Mouse (Mus musculus) liver, postnatal 0 days (tissue): ENCODE measurements at regions not wholly inside any gene's neighbourhood (a gene's known extent, or its start where the extent isn't known, plus 50 kb on each side); places are given as distances from the start of the nearest gene placed in this dataset.

Experiments
- ATAC-seq: fragments of 200-750 bp; cut with Nextera tagmentation; 2 replicates; pipeline ENCODE4 v1.8.0; 2017; ENCODE audit warnings: mild to moderate bottlenecking, moderate library complexity
- DNase-seq: peaks from one replicate; pipeline ENCODE4 v3.0.0-alpha.2; 2016
- H3K27ac ChIP-seq: fragments of 300-500 bp; sonication (generic); 2 replicates; pipeline ENCODE4 v1.5.1; 2014; ENCODE audit warnings: antibody characterized with exemption, moderate library complexity, mild to moderate bottlenecking, low read depth
- H3K27me3 ChIP-seq: fragments of 300-500 bp; sonication (generic); 2 replicates; pipeline ENCODE4 v1.6.1; 2014; ENCODE audit warnings: low read length, control low read depth, mixed read lengths; ENCODE audit not compliant: insufficient read depth
- H3K36me3 ChIP-seq: fragments of 300-500 bp; sonication (generic); replicated peaks from 2 replicates; pipeline ENCODE4 v1.6.1; 2014; ENCODE audit warnings: mild to moderate bottlenecking, control low read depth, low read length, moderate library complexity, mixed read lengths; ENCODE audit not compliant: insufficient read depth
- H3K4me1 ChIP-seq: fragments of 300-500 bp; sonication (generic); 2 replicates; pipeline ENCODE4 v1.6.1; 2014; ENCODE audit warnings: antibody characterized with exemption, mild to moderate bottlenecking, control low read depth; ENCODE audit not compliant: insufficient read depth
- H3K4me2 ChIP-seq: fragments of 300-500 bp; sonication (generic); 2 replicates; pipeline ENCODE4 v1.6.1; 2014; ENCODE audit warnings: low read depth, mild to moderate bottlenecking, low read length, moderate library complexity, mixed read lengths
- H3K4me3 ChIP-seq: fragments of 300-500 bp; sonication (generic); 2 replicates; pipeline ENCODE4 v1.5.1; 2014; ENCODE audit warnings: low read depth, low read length
- H3K9ac ChIP-seq: fragments of 300-500 bp; sonication (generic); replicated peaks from 2 replicates; pipeline ENCODE4 v1.6.1; 2014; ENCODE audit warnings: mild to moderate bottlenecking, moderate library complexity
- H3K9me3 ChIP-seq: fragments of 300-500 bp; sonication (generic); 2 replicates; pipeline ENCODE4 v1.6.1; 2016; ENCODE audit warnings: mild to moderate bottlenecking, control low read depth, low read length, mixed read lengths
- CTCF ChIP-seq: sonication (generic); IDR thresholded peaks from 2 replicates; pipeline ENCODE4 v1.5.1; 2016; ENCODE audit warnings: antibody characterized with exemption, low read depth
- EP300 ChIP-seq: IDR thresholded peaks from 2 replicates; pipeline ENCODE4 v1.6.1; 2016; ENCODE audit warnings: antibody characterized with exemption, low read depth, mild to moderate bottlenecking
- WGBS: fragments of 180-500 bp; shearing (Covaris S2); extraction: QIAGEN DNeasy Blood & Tissue Kit; methylation state at CpG from one replicate; pipeline ENCODE4 v1.1.7; 2014; ENCODE audit not compliant: insufficient replicate concordance; 5-methylcytosine and 5-hydroxymethylcytosine counted together

- TF ChIP-seq CTCF = no peak
- TF ChIP-seq EP300 = no peak
These were observed 66.4 kb upstream of the Prdm11 start for GRCm38 (mm10) chr2:93112320-93112719.

DNA sequence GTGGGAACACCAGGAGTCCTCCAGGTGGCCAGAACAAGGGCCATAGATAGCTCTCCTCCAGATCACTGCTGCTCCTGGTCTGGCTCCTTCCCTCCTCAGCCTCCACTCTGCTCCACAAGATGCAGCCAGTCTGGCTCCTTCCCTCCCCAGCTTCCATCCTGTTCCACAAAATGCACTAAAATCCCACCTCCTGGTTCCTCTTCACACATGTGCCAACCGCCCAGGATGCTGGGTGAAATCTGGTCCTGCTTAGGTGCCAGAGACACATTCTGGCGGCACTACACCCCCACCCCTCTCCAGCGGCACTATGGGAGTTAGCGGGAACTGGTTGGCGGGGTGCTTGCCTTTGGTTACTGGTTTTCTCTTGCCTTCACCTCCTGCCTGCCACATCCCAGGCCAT is 64.9 kb upstream of the Prdm11 start:
- H3K4me3 ChIP-seq = no peak overlapping the region
- H3K9me3 ChIP-seq = no peaks in the 10 kb centered on the region
- no peak overlapping the region for H3K27ac ChIP-seq
- no peaks in the 10 kb centered on the region for H3K36me3 ChIP-seq
- no peak for TF ChIP-seq EP300
- TF ChIP-seq CTCF = no peak
- H3K4me1 ChIP-seq = no peaks in the 10 kb centered on the region
- H3K9ac ChIP-seq = no peak overlapping the region
- ATAC-seq (no peak), DNase-seq (no peak)
- no peak overlapping the region for H3K4me2 ChIP-seq
- H3K27me3 ChIP-seq = no peaks in the 10 kb centered on the region
- 76% methylated on average over 5 of the region's 5 CpGs for WGBS

More at GRCm38 (mm10) chr2:93112320-93112719, 66.4 kb upstream of the Prdm11 start:
- no peaks in the 10 kb centered on the region for H3K27me3 ChIP-seq
- ATAC-seq (no peak), DNase-seq (no peak)
- H3K9ac ChIP-seq = no peak overlapping the region
- 16% methylated on average over 7 of the region's 7 CpGs for WGBS
- H3K27ac ChIP-seq = no peak overlapping the region
- H3K36me3 ChIP-seq = no peaks in the 10 kb centered on the region
- H3K4me3 ChIP-seq = no peak overlapping the region
- no peaks in the 10 kb centered on the region for H3K4me1 ChIP-seq
- H3K4me2 ChIP-seq = no peak overlapping the region
- H3K9me3 ChIP-seq = no peaks in the 10 kb centered on the region

- 56% methylated on average over 6 of the region's 6 CpGs for WGBS
- no peaks in the 10 kb centered on the region for H3K36me3 ChIP-seq
- no peak overlapping the region for H3K27ac ChIP-seq
- DNase-seq = no peak
- H3K4me3 ChIP-seq = no peak overlapping the region
- no peak for TF ChIP-seq CTCF
- TF ChIP-seq EP300 = no peak
- no peak overlapping the region for H3K4me2 ChIP-seq
- H3K9ac ChIP-seq = no peak overlapping the region
- H3K4me1 ChIP-seq = no peaks in the 10 kb centered on the region
- H3K27me3 ChIP-seq = no peaks in the 10 kb centered on the region
- ATAC-seq = no peak
- no peaks in the 10 kb centered on the region for H3K9me3 ChIP-seq
These were observed 60.6 kb upstream of the Prdm11 start for GRCm38 (mm10) chr2:93106581-93106980.

- no peak overlapping the region for H3K9ac ChIP-seq
- H3K27me3 ChIP-seq = no peaks in the 10 kb centered on the region
- ATAC-seq (no peak), DNase-seq (no peak)
- no peak overlapping the region for H3K27ac ChIP-seq
- no peak overlapping the region for H3K4me3 ChIP-seq
- H3K4me1 ChIP-seq = no peaks in the 10 kb centered on the region
- H3K36me3 ChIP-seq = no peaks in the 10 kb centered on the region
- no peaks in the 10 kb centered on the region for H3K9me3 ChIP-seq
- H3K4me2 ChIP-seq = no peak overlapping the region
- TF ChIP-seq CTCF = no peak
- TF ChIP-seq EP300 = no peak
- 82% methylated on average over 8 of the region's 8 CpGs for WGBS
These were observed 56.0 kb upstream of the Prdm11 start for GRCm38 (mm10) chr2:93101991-93102390.

- no peak overlapping the region for H3K9ac ChIP-seq
- no peaks in the 10 kb centered on the region for H3K9me3 ChIP-seq
- no peak for ATAC-seq
- WGBS = 35% methylated on average over 3 of the region's 3 CpGs
- H3K27ac ChIP-seq = no peak overlapping the region
- H3K36me3 ChIP-seq = no peaks in the 10 kb centered on the region
- H3K4me2 ChIP-seq = no peak overlapping the region
- no peak for DNase-seq
- H3K27me3 ChIP-seq = no peaks in the 10 kb centered on the region
- H3K4me1 ChIP-seq = no peaks in the 10 kb centered on the region
- TF ChIP-seq EP300 (no peak), CTCF (no peak)
- H3K4me3 ChIP-seq = no peak overlapping the region
These were observed 53.8 kb upstream of the Prdm11 start for GRCm38 (mm10) chr2:93099780-93100179.

GRCm38 (mm10) chr2:93097016-93097415 is 51.0 kb upstream of the Prdm11 start:
- H3K27ac ChIP-seq = no peak overlapping the region
- H3K36me3 ChIP-seq = no peaks in the 10 kb centered on the region
- DNase-seq (no peak), ATAC-seq (no peak)
- no peaks in the 10 kb centered on the region for H3K4me1 ChIP-seq
- H3K9ac ChIP-seq = no peak overlapping the region
- H3K9me3 ChIP-seq = no peaks in the 10 kb centered on the region
- no peak overlapping the region for H3K4me2 ChIP-seq
- H3K4me3 ChIP-seq = no peak overlapping the region
- no peaks in the 10 kb centered on the region for H3K27me3 ChIP-seq
- 80% methylated on average over 2 of the region's 2 CpGs for WGBS
- TF ChIP-seq EP300 (no peak), CTCF (no peak)

- H3K4me1 ChIP-seq = no peaks in the 10 kb centered on the region
- H3K9ac ChIP-seq = no peak overlapping the region
- DNase-seq (no peak), ATAC-seq (no peak)
- no peak overlapping the region for H3K4me2 ChIP-seq
- no peaks in the 10 kb centered on the region for H3K9me3 ChIP-seq
- 64% methylated on average over 6 of the region's 6 CpGs for WGBS
- H3K27ac ChIP-seq = no peak overlapping the region
- no peak for TF ChIP-seq EP300
- no peak for TF ChIP-seq CTCF
- no peaks in the 10 kb centered on the region for H3K27me3 ChIP-seq
- no peaks in the 10 kb centered on the region for H3K36me3 ChIP-seq
- no peak overlapping the region for H3K4me3 ChIP-seq
These were observed 50.2 kb upstream of the Prdm11 start for GRCm38 (mm10) chr2:93096078-93096729.
